Mouse (Mus musculus): ENCODE results near the gene Ccdc3.
"Not testable (repeated sequence)": the region's sequence is repeated elsewhere in the genome, so short reads cannot be mapped to it uniquely, and the experiment has no call there.

GRCm38 (mm10) chr2:5090385-5090784, 47.2 kb upstream of the Ccdc3 start:
- TF ChIP-seq CTCF (conservative IDR thresholded peaks at IDR 0.05; ENCODE audit: low read length) = peak; percentile 36; the same call in 1 of the 2 replicates
- TF ChIP-seq POU5F1 (IDR thresholded peaks at IDR 0.05; ENCODE audit: borderline replicate concordance, low read length) = not testable (repeated sequence)
